Mouse (Mus musculus) liver, postnatal 0 days (tissue): ENCODE data around the gene Arhgef18.

Source experiments
- CTCF ChIP-seq: sonication (generic); IDR thresholded peaks from 2 replicates; pipeline ENCODE4 v1.5.1; 2016; ENCODE audit warnings: antibody characterized with exemption, low read depth
- EP300 ChIP-seq: IDR thresholded peaks from 2 replicates; pipeline ENCODE4 v1.6.1; 2016; ENCODE audit warnings: antibody characterized with exemption, low read depth, mild to moderate bottlenecking

DNA sequence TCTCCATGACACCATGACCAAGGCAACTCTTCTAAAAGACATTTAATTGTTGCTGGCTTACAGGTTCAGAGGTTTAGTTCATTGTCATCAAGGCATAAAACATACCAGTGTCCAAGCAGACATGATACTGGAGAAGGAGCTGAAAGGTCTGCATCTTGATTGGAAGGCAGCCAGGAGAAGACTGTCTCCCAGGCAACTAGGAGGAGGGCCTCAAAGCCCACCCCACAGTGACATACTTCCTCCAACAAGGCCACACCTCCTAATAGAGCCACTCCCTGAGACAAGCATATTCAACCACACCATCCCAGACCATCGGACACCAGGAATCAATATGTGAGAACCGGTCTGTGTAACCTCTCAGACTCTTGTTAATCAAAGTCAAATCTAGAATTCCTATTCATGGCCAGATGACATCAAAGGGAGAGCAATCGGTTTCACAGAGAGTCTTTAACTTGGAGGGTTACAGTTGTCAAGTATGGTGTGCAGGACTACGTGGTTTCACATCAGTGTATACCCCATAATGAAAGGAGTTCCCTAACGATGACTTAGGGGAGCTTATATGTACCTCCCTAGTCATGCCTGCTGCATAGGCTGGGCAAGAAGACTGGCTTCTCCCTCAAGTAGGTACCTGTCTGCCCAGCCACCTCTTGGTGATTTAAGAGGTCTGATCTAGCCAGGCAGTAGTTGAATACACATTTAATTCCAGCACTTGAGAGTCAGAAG lies 46.0 kb upstream of the Arhgef18 start:
- TF ChIP-seq CTCF (no peak), EP300 (no peak)
